Mouse (Mus musculus) limb, embryonic 15.5 days (tissue): Measurements from ENCODE around the gene Fcer1g. TPM values are rescaled to one million over a fixed set of nuclear protein-coding genes. Genes with fewer than 3 reads are reported as not detected.
A peak's percentile ranks its signal among the peaks of the same experiment; 100 is the strongest.

ENCODE experiments used
- ATAC-seq: fragments of 200-750 bp; cut with Nextera tagmentation; 2 replicates; pipeline ENCODE4 v1.8.0; 2017; ENCODE audit warnings: low read depth, moderate TSS enrichment; ENCODE audit not compliant: insufficient number of reproducible peaks, low FRiP score, low TSS enrichment
- H3K27ac ChIP-seq: fragments of 300-500 bp; sonication (generic); 2 replicates; pipeline ENCODE4 v1.5.1; 2015; ENCODE audit warnings: moderate library complexity, mild to moderate bottlenecking, inconsistent platforms
- H3K27me3 ChIP-seq: fragments of 300-500 bp; sonication (generic); 2 replicates; pipeline ENCODE4 v1.6.1; 2015; ENCODE audit warnings: inconsistent platforms
- H3K36me3 ChIP-seq: fragments of 300-500 bp; sonication (generic); 2 replicates; pipeline ENCODE4 v1.6.1; 2015; ENCODE audit warnings: inconsistent platforms
- H3K4me1 ChIP-seq: fragments of 300-500 bp; sonication (generic); 2 replicates; pipeline ENCODE4 v1.6.1; 2015; ENCODE audit warnings: inconsistent platforms
- H3K4me2 ChIP-seq: fragments of 300-500 bp; sonication (generic); 2 replicates; pipeline ENCODE4 v1.6.1; 2015; ENCODE audit warnings: mild to moderate bottlenecking, inconsistent platforms
- H3K4me3 ChIP-seq: fragments of 300-500 bp; sonication (generic); 2 replicates; pipeline ENCODE4 v1.5.1; 2015; ENCODE audit warnings: mild to moderate bottlenecking, inconsistent platforms
- H3K9ac ChIP-seq: fragments of 300-500 bp; sonication (generic); 2 replicates; pipeline ENCODE4 v1.6.1; 2015; ENCODE audit warnings: inconsistent platforms
- H3K9me3 ChIP-seq: fragments of 300-500 bp; sonication (generic); 2 replicates; pipeline ENCODE4 v1.6.1; 2016; ENCODE audit warnings: inconsistent platforms
- WGBS: fragments of 180-500 bp; shearing (Covaris S2); methylation state at CpG from one replicate; pipeline ENCODE4 v1.1.7; 2015; 5-methylcytosine and 5-hydroxymethylcytosine counted together
- polyA plus RNA-seq: library from polyadenylated mRNA; unstranded; fragments of >200 nt; fragmentation: Nextera tagmentation; extraction: Ambion mirVana; gene quantifications from 2 replicates; pipeline ENCODE4 v1.2.1, GENCODE M21; 2015

Gene Fcer1g
- 94.7 and 98.6 TPM in 2 replicates for polyA plus RNA-seq

- ATAC-seq: no peak
- 0 out of 2 replicates have a peak, but pooled peaks cover 3% of the 10 kb centered on the region for H3K4me1 ChIP-seq
- no peaks in the 10 kb centered on the region for H3K9me3 ChIP-seq
- no peak within 1 kb of the TSS; the same call in 1 of the 2 replicates for H3K27ac ChIP-seq
- no peaks in the 10 kb centered on the region for H3K27me3 ChIP-seq
- H3K4me2 ChIP-seq: no peak within 1 kb of the TSS
- H3K9ac ChIP-seq: no peak within 1 kb of the TSS
- H3K4me3 ChIP-seq: peak within 1 kb of the TSS; percentile 4; the same call in 1 of the 2 replicates
- H3K36me3 ChIP-seq: peaks cover 60% of the 10 kb centered on the region
- WGBS: 89% methylated on average over 14 of the region's 14 CpGs
Observed at GRCm38 (mm10) chr1:171234126-171234525, at the start of gene Fcer1g. Fcer1g (minus strand) TSS chr1:171234365.

- Histone ChIP-seq H3K27ac (no peak overlapping the region), H3K27me3 (no peaks in the 10 kb centered on the region), H3K36me3 (peaks cover 51% of the 10 kb centered on the region), H3K9ac (no peak overlapping the region), H3K4me3 (no peak overlapping the region), H3K4me2 (no peak overlapping the region), H3K9me3 (no peaks in the 10 kb centered on the region), H3K4me1 (peaks cover 52% of the 10 kb centered on the region)
- 87% methylated on average over 18 of the region's 18 CpGs for WGBS
- ATAC-seq: no peak
Observed at GRCm38 (mm10) chr1:171283188-171284160, 49.3 kb upstream of the Fcer1g start.

GRCm38 (mm10) chr1:171282086-171282805 is 48.1 kb upstream of the Fcer1g start:
- H3K27me3 ChIP-seq: no peaks in the 10 kb centered on the region
- no peak overlapping the region for H3K9ac ChIP-seq
- H3K4me1 ChIP-seq: peaks cover 45% of the 10 kb centered on the region
- H3K9me3 ChIP-seq: no peaks in the 10 kb centered on the region
- peaks cover 62% of the 10 kb centered on the region for H3K36me3 ChIP-seq
- 78% methylated on average over 18 of the region's 18 CpGs for WGBS
- peak overlapping the region; percentile 91; the same call in 1 of the 2 replicates for H3K27ac ChIP-seq
- no peak overlapping the region for H3K4me3 ChIP-seq
- H3K4me2 ChIP-seq: peak overlapping the region; percentile 77
- no peak for ATAC-seq

- peak; percentile 44 for ATAC-seq
- H3K27ac ChIP-seq: peak overlapping the region; percentile 91
- H3K9ac ChIP-seq: peak overlapping the region; percentile 47; the same call in 1 of the 2 replicates
- H3K4me2 ChIP-seq: peak overlapping the region; percentile 77
- peak overlapping the region; percentile 70 for H3K4me3 ChIP-seq
- WGBS: 0% methylated on average over 10 of the region's 10 CpGs
- peaks cover 66% of the 10 kb centered on the region for H3K36me3 ChIP-seq
- no peaks in the 10 kb centered on the region for H3K9me3 ChIP-seq
- H3K4me1 ChIP-seq: peaks cover 38% of the 10 kb centered on the region
- no peaks in the 10 kb centered on the region for H3K27me3 ChIP-seq
Observed at GRCm38 (mm10) chr1:171281528-171281923, 47.4 kb upstream of the Fcer1g start.

GRCm38 (mm10) chr1:171280916-171281527 is 46.9 kb upstream of the Fcer1g start, which contains the start of gene Ppox:
Ppox (minus strand) TSS chr1:171281186.
- under 1% methylated on average over 26 of the region's 26 CpGs for WGBS
- Histone ChIP-seq H3K9me3 (no peaks in the 10 kb centered on the region), H3K9ac (peak within 1 kb of the TSS; percentile 69), H3K4me1 (peaks cover 33% of the 10 kb centered on the region), H3K36me3 (peaks cover 66% of the 10 kb centered on the region), H3K4me3 (peak within 1 kb of the TSS; percentile 70), H3K27ac (peak within 1 kb of the TSS; percentile 91), H3K4me2 (peak within 1 kb of the TSS; percentile 84), H3K27me3 (no peaks in the 10 kb centered on the region)
- ATAC-seq: peak; percentile 95

- Histone ChIP-seq H3K27ac (peak overlapping the region; percentile 77), H3K9ac (peak overlapping the region; percentile 69), H3K36me3 (peaks cover 67% of the 10 kb centered on the region), H3K9me3 (no peaks in the 10 kb centered on the region), H3K4me3 (peak overlapping the region; percentile 70), H3K4me2 (peak overlapping the region; percentile 84), H3K27me3 (no peaks in the 10 kb centered on the region), H3K4me1 (peaks cover 27% of the 10 kb centered on the region)
- peak; percentile 11; the same call in 1 of the 2 replicates for ATAC-seq
- WGBS: under 1% methylated on average over 25 of the region's 25 CpGs
Observed at GRCm38 (mm10) chr1:171280250-171280915, 46.2 kb upstream of the Fcer1g start.

- peak overlapping the region; percentile 70 for H3K4me3 ChIP-seq
- peak overlapping the region; percentile 84 for H3K4me2 ChIP-seq
- 60% methylated on average over 5 of the region's 5 CpGs for WGBS
- no peak overlapping the region for H3K27ac ChIP-seq
- peaks cover 67% of the 10 kb centered on the region for H3K36me3 ChIP-seq
- H3K27me3 ChIP-seq: no peaks in the 10 kb centered on the region
- H3K4me1 ChIP-seq: peaks cover 22% of the 10 kb centered on the region
- H3K9ac ChIP-seq: peak overlapping the region; percentile 69
- H3K9me3 ChIP-seq: no peaks in the 10 kb centered on the region
- ATAC-seq: no peak
Observed at GRCm38 (mm10) chr1:171279721-171280120, 45.6 kb upstream of the Fcer1g start.

- Histone ChIP-seq H3K9me3 (no peaks in the 10 kb centered on the region), H3K27me3 (no peaks in the 10 kb centered on the region), H3K9ac (no peak overlapping the region), H3K4me3 (peak overlapping the region; percentile 70; the same call in 1 of the 2 replicates), H3K36me3 (peaks cover 67% of the 10 kb centered on the region), H3K27ac (no peak overlapping the region), H3K4me2 (no peak overlapping the region), H3K4me1 (peaks cover 19% of the 10 kb centered on the region)
- ATAC-seq: no peak
- 85% methylated on average over 14 of the region's 14 CpGs for WGBS
Observed at GRCm38 (mm10) chr1:171279012-171279705, 45.0 kb upstream of the Fcer1g start.

GRCm38 (mm10) chr1:171278436-171278835 is 44.3 kb upstream of the Fcer1g start:
- H3K4me2 ChIP-seq: no peak overlapping the region
- no peak for ATAC-seq
- H3K27ac ChIP-seq: no peak overlapping the region
- H3K9ac ChIP-seq: no peak overlapping the region
- H3K4me1 ChIP-seq: peaks cover 15% of the 10 kb centered on the region
- H3K4me3 ChIP-seq: no peak overlapping the region
- H3K9me3 ChIP-seq: no peaks in the 10 kb centered on the region
- H3K27me3 ChIP-seq: no peaks in the 10 kb centered on the region
- 95% methylated on average over 8 of the region's 8 CpGs for WGBS
- H3K36me3 ChIP-seq: peaks cover 67% of the 10 kb centered on the region

GRCm38 (mm10) chr1:171277736-171278135 is 43.6 kb upstream of the Fcer1g start:
- Histone ChIP-seq H3K9ac (no peak overlapping the region), H3K4me3 (no peak overlapping the region), H3K27ac (no peak overlapping the region), H3K4me2 (no peak overlapping the region), H3K36me3 (peaks cover 66% of the 10 kb centered on the region), H3K27me3 (no peaks in the 10 kb centered on the region), H3K4me1 (peaks cover 15% of the 10 kb centered on the region), H3K9me3 (no peaks in the 10 kb centered on the region)
- no peak for ATAC-seq
- 85% methylated on average over 10 of the region's 10 CpGs for WGBS
